Mouse (Mus musculus) lung, postnatal 0 days (tissue): Measurements from ENCODE around the gene Gm14214.

Source experiments
- CTCF ChIP-seq: IDR thresholded peaks from 2 replicates; pipeline ENCODE4 v1.5.1; 2016; ENCODE audit warnings: antibody characterized with exemption, mild to moderate bottlenecking
- EP300 ChIP-seq: IDR thresholded peaks from 2 replicates; pipeline ENCODE4 v1.6.1; 2016; ENCODE audit warnings: antibody characterized with exemption, mild to moderate bottlenecking, control low read depth

GRCm38 (mm10) chr2:154758454-154758853, 11.4 kb downstream of the Gm14214 start:
- TF ChIP-seq CTCF (no peak), EP300 (no peak)
